Mouse (Mus musculus): ENCODE measurements around the gene Mtln. TPM values are rescaled to one million over a fixed set of nuclear protein-coding genes. Genes with fewer than 3 reads are reported as not detected.

The Mtln gene
- total RNA-seq, 2 experiments from 2014 or later: 52.6 to 55.4 TPM

DNA sequence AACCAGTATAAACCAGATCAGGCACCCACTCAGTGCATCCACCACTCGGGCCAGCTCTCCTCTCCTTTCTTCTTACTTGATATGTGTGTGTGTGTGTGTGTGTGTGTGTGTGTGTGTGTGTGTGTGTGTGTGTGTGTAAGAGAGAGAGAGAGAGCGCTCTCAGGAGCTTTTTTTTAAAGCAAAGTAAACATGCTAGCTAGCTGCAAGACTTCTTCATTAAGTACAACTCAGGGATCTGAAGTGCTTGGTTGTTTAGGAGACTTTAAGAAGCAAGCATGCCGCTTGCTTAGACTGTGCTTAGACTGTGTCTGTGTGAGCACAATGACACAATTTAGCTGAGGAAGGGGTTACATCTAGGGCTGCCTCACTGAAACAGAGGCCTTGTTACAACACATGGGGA lies 49.7 kb downstream of the Mtln start:
- DNase-seq (ENCODE audit: low spot score in 2 of 2): no peak
- H3K4me3 ChIP-seq: no peak overlapping the region
- no peak for TF ChIP-seq CTCF (conservative IDR thresholded peaks at IDR 0.05)
- H3K27ac ChIP-seq: no peak overlapping the region

Other genes with a start within 250 kb of the Mtln start
- gene Zfp661, start 205.4 kb downstream of the Mtln start, total RNA-seq (2021): 1 to 10 TPM; 7.8 to 8.6 TPM
- gene Mrps5, start 205.3 kb downstream of the Mtln start, total RNA-seq (2021): 10 to 100 TPM; 91.9 TPM
- 10 to 100 TPM; 84.9 to 92.5 TPM for gene Mal, start 135.8 kb downstream of the Mtln start, total RNA-seq (2021)
- under 1 TPM; 0.47 to 0.54 TPM for gene Mall, start 62.6 kb downstream of the Mtln start, total RNA-seq (2021)
- 10 to 100 TPM; 21.4 to 25.0 TPM for gene Nphp1, start 3.6 kb downstream of the Mtln start, total RNA-seq (2021)
- gene Bub1, start 39.4 kb upstream of the Mtln start, total RNA-seq (2021): under 1 TPM; 0.25 to 0.77 TPM
- gene Acoxl, start 46.4 kb upstream of the Mtln start, total RNA-seq (2021): not detected